Mouse (Mus musculus) MEL (cell line): ENCODE measurements around the gene Cstf1.

Experiments used
- CTCF ChIP-seq, 3 experiments: IDR thresholded peaks in 2 of 3; conservative IDR thresholded peaks in 1 of 3; 2 replicates each; pipeline ENCODE4 v1.5.1; 2011 to 2012; ENCODE audit warnings: low read length in 3 of 3, low read depth in 2 of 3, mild to moderate bottlenecking in 2 of 3, improper control_type of control experiment in 1 of 3, inconsistent platforms in 1 of 3, mixed read lengths in 1 of 3, moderate library complexity in 1 of 3; ENCODE audit not compliant: control insufficient read depth in 1 of 3, insufficient read depth in 1 of 3, poor library complexity in 1 of 3, severe bottlenecking in 1 of 3
- MAX ChIP-seq: IDR thresholded peaks from 2 replicates; pipeline ENCODE4 v1.6.1; 2011; ENCODE audit warnings: low read length, improper control_type of control experiment
- MXI1 ChIP-seq: IDR thresholded peaks from 2 replicates; pipeline ENCODE4 v1.6.1; 2011; ENCODE audit warnings: mild to moderate bottlenecking, low read depth, low read length, improper control_type of control experiment
- NELFE ChIP-seq: IDR thresholded peaks from 2 replicates; pipeline ENCODE4 v1.6.1; 2011; ENCODE audit warnings: low read depth, low read length, improper control_type of control experiment

DNA sequence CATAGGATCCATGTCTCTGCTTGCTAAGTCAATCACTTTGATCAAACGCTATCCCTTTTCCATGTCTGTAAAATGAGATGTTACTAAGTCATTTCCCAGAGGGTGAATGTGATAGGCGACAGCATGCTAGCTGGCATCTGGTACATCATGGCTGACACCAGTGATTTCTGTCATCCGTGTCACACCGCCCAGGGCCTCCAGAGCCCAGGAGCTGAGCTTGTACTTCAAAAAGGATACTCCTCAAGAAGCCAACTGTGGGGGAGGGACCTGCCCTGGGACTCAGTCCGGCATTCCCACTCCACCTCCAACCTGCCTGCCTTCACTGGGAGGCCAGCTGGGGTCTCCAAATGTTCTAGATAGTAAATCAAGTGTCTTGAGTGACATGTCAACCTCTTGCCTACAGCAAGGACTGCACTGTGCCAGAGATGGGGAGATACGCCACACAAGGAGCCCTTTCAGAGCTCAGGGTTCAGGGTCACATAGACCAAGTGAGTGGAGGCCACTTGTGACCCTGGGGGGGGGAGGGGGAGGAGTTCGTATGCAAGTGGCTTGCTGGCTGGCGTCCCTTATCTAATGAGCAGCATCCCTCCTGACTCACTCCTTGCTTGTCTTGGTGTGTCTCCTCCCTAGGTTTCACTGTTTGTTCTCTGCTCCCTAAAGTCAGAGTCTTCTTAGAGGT, 23.4 kb upstream of the Cstf1 start:
- TF ChIP-seq MXI1 (no peak), CTCF (IDR thresholded peaks at IDR 0.05 in 2 of 3, conservative IDR thresholded peaks at IDR 0.05 in 1 of 3; ENCODE audit: control insufficient read depth in 1 of 3, insufficient read depth in 1 of 3, low read depth in 2 of 3, low read length in 3 of 3, poor library complexity in 1 of 3, severe bottlenecking in 1 of 3) (no peak), MAX (no peak), NELFE (no peak)
